13 mouse cellular contexts compared by ENCODE assay signal in the genomic region with DNA sequence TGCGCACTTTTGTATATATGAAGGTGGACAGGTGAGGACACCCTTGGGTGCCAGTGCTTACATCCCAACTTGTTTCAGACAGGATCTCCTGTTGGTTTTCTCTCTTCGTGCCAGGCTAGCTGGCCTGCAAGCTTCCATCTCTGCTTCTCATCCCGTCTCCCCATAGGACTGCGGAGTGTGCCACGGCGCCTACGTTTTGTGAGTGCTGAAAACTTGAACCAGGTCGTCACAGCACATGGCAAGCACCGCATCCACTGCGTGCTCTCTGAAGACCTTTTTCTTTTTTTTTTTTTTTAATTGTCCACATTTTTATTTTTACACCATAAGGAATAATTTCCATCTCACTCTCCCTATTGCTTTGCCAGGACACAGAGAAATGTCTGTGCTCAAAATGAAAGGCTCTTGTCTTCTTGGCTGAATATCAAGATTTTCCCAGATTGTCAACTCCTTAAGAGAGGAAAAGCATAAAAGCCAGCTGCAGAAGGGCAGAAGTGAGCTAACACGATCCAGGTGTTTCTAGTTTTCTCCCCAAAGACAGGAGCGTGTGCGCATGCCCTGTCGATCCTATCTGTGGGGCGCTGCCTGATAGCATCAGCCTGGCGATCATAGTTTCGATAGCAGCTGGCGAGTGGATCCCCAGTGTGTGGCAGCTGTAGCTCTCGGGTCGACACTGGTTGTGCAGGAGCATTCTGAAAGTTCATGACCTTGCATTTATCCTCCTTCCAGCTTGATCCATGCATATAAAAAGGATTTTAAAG.
DNase-seq lines count a peak whose midpoint lies in the region; ATAC-seq and TF ChIP-seq lines count a peak whose summit lies in the region.
"Had no signal": no experiment of that assay in that cellular context is flagged by ENCODE, and none has a peak within 500 bp of the region (broad histone marks: within the 10 kb centered on the region; RNA-seq: fewer than 3 reads in every experiment).

No protein-coding gene starts in this region.

- no peak overlapping the region for H3K4me3 ChIP-seq in kidney, embryonic 15.5 days (replicated peaks)
- H3K4me3 ChIP-seq in embryonic facial prominence, embryonic 10.5 days: no peak overlapping the region
- no peak overlapping the region for H3K4me3 ChIP-seq in intestine, embryonic 15.5 days (replicated peaks)
- H3K4me3 ChIP-seq in thymus, adult 2 months (ENCODE audit: control insufficient read depth, insufficient read depth, low read length): no peak overlapping the region
- no peak overlapping the region for H3K4me3 ChIP-seq in midbrain, embryonic 11.5 days (ENCODE audit: low read depth, low read length)
- H3K4me3 ChIP-seq: myocyte had no signal

- no peak for TF ChIP-seq POLR2A in thymus, adult 2 months (IDR thresholded peaks at IDR 0.05; ENCODE audit: control insufficient read depth, extremely low read depth, insufficient read depth, low read length, poor library complexity)

- peaks cover 3% of the 10 kb centered on the region; the same call in 1 of the 2 replicates for H3K4me1 ChIP-seq in kidney, embryonic 15.5 days
- peaks cover 18% of the 10 kb centered on the region for H3K4me1 ChIP-seq in embryonic facial prominence, embryonic 10.5 days
- H3K4me1 ChIP-seq in intestine, embryonic 15.5 days (replicated peaks): peaks cover 16% of the 10 kb centered on the region
- no peaks in the 10 kb centered on the region for H3K4me1 ChIP-seq in thymus, adult 2 months (replicated peaks; ENCODE audit: control insufficient read depth, insufficient read depth, low read length)
- no peaks in the 10 kb centered on the region for H3K4me1 ChIP-seq in midbrain, embryonic 11.5 days (ENCODE audit: control insufficient read depth, insufficient read depth, low read length)

- DNase-seq in kidney, adult 18-20 months: no peak
- DNase-seq in embryonic facial prominence, embryonic 10.5 days (ENCODE audit: low spot score): peak; percentile 76
- peak; percentile 64 for DNase-seq in lung, postnatal 10 days
- no peak for DNase-seq in right cerebral cortex, postnatal 36 days (ENCODE audit: low spot score in 2 of 2)
- no peak for DNase-seq in thymus, adult 2 months
- DNase-seq in midbrain, embryonic 11.5 days (ENCODE audit: low spot score, missing footprints): no peak
- DNase-seq: adrenal gland, adult 8-10 months; kidney, postnatal 10 days; right cerebral cortex, adult 18-20 months had no signal

- ATAC-seq in kidney, embryonic 15.5 days (replicated peaks; ENCODE audit: low FRiP score): no peak
- ATAC-seq in intestine, embryonic 15.5 days: peak; percentile 37; the same call in 1 of the 2 replicates
- no peak for ATAC-seq in midbrain, embryonic 11.5 days (ENCODE audit: low FRiP score)

- H3K9ac ChIP-seq in kidney, embryonic 15.5 days: no peak overlapping the region
- no peak overlapping the region for H3K9ac ChIP-seq in intestine, embryonic 15.5 days
- H3K9ac ChIP-seq in midbrain, embryonic 11.5 days (ENCODE audit: low read length): no peak overlapping the region

- TF ChIP-seq CTCF in thymus, adult 2 months (IDR thresholded peaks at IDR 0.05; ENCODE audit: borderline replicate concordance, control insufficient read depth, extremely low read depth, insufficient read depth, low read length, poor library complexity): no peak

- 65% methylated on average over 20 of the region's 20 CpGs for WGBS in kidney, embryonic 15.5 days
- WGBS in embryonic facial prominence, embryonic 10.5 days: 56% methylated on average over 20 of the region's 20 CpGs
- WGBS in intestine, embryonic 15.5 days: 58% methylated on average over 20 of the region's 20 CpGs
- 93% methylated on average over 20 of the region's 20 CpGs for WGBS in thymus, adult 2 months
- 84% methylated on average over 20 of the region's 20 CpGs for WGBS in midbrain, embryonic 11.5 days

- no peak overlapping the region for H3K27ac ChIP-seq in kidney, embryonic 15.5 days
- H3K27ac ChIP-seq in embryonic facial prominence, embryonic 10.5 days (replicated peaks): peak overlapping the region; percentile 30; the same call in 1 of the 2 replicates
- peak overlapping the region; percentile 40; the same call in 1 of the 2 replicates for H3K27ac ChIP-seq in intestine, embryonic 15.5 days
- no peak overlapping the region for H3K27ac ChIP-seq in thymus, adult 2 months (ENCODE audit: control insufficient read depth, insufficient read depth, low read length)
- no peak overlapping the region for H3K27ac ChIP-seq in midbrain, embryonic 11.5 days (ENCODE audit: low read depth, low read length)

- H3K4me2 ChIP-seq in kidney, embryonic 15.5 days: peak overlapping the region; percentile 25; the same call in 1 of the 2 replicates
- peak overlapping the region; percentile 44 for H3K4me2 ChIP-seq in intestine, embryonic 15.5 days (replicated peaks)
- H3K4me2 ChIP-seq in midbrain, embryonic 11.5 days: no peak overlapping the region

- H3K36me3 ChIP-seq in kidney, embryonic 15.5 days: no peaks in the 10 kb centered on the region
- no peaks in the 10 kb centered on the region for H3K36me3 ChIP-seq in embryonic facial prominence, embryonic 10.5 days (replicated peaks)
- H3K36me3 ChIP-seq in intestine, embryonic 15.5 days: no peaks in the 10 kb centered on the region
- H3K36me3 ChIP-seq in thymus, adult 2 months (ENCODE audit: control insufficient read depth, insufficient read depth, low read length): no peaks in the 10 kb centered on the region
- H3K36me3 ChIP-seq in midbrain, embryonic 11.5 days (ENCODE audit: control insufficient read depth, insufficient read depth, low read length): no peaks in the 10 kb centered on the region

- no peaks in the 10 kb centered on the region for H3K27me3 ChIP-seq in kidney, embryonic 15.5 days
- H3K27me3 ChIP-seq in embryonic facial prominence, embryonic 10.5 days (replicated peaks; ENCODE audit: low read depth, poor library complexity, severe bottlenecking): no peaks in the 10 kb centered on the region
- H3K27me3 ChIP-seq in intestine, embryonic 15.5 days (replicated peaks): no peaks in the 10 kb centered on the region
- no peaks in the 10 kb centered on the region for H3K27me3 ChIP-seq in thymus, adult 2 months (ENCODE audit: control insufficient read depth, insufficient read depth, low read length)
- no peaks in the 10 kb centered on the region for H3K27me3 ChIP-seq in midbrain, embryonic 11.5 days (ENCODE audit: control insufficient read depth, insufficient read depth, low read length)
- H3K27me3 ChIP-seq: CH12.LX had no signal

- no peaks in the 10 kb centered on the region for H3K9me3 ChIP-seq in kidney, embryonic 15.5 days (replicated peaks)
- H3K9me3 ChIP-seq in embryonic facial prominence, embryonic 10.5 days: no peaks in the 10 kb centered on the region
- no peaks in the 10 kb centered on the region for H3K9me3 ChIP-seq in intestine, embryonic 15.5 days
- H3K9me3 ChIP-seq in midbrain, embryonic 11.5 days (ENCODE audit: control insufficient read depth, low read length): no peaks in the 10 kb centered on the region

Comparison
In these comparisons a context has a peak if more than half of its experiments do, and no peak if none do; other contexts are left out.
1. H3K27ac ChIP-seq: peak in embryonic facial prominence, embryonic 10.5 days (single experiment) and intestine, embryonic 15.5 days (single experiment); none in kidney, embryonic 15.5 days (single experiment), thymus, adult 2 months (single experiment) and midbrain, embryonic 11.5 days (single experiment).
2. DNase-seq: peak in embryonic facial prominence, embryonic 10.5 days (single experiment) and lung, postnatal 10 days (single experiment); none in kidney, adult 18-20 months (single experiment), right cerebral cortex, postnatal 36 days (0 of 2), thymus, adult 2 months (single experiment) and midbrain, embryonic 11.5 days (single experiment).